Mouse (Mus musculus) gastrocnemius, postnatal 14 days (tissue): ENCODE results near the gene Asic2. TPM values are rescaled to one million over a fixed set of nuclear protein-coding genes. Genes with fewer than 3 reads are reported as not detected.

Experiments
- DNase-seq: peaks from one replicate; pipeline ENCODE4 v3.0.0; 2021; ENCODE audit warnings: mixed read lengths
- intact Hi-C: fragments of 180-260 bp; cut with DNase I; formaldehyde crosslinking; loops from one replicate; pipeline ENCODE4 v1.15.1; 2025; ENCODE audit warnings: low total_unique reads
- total RNA-seq, 2 experiments: library from RNA; stranded (reverse); gene quantifications; 2 replicates each; pipeline ENCODE4 v1.2.3; 2021

Asic2 gene
- total RNA-seq, 2 experiments from 2014 or later, result 0.06 TPM; not detected in 1

- no peak for DNase-seq
- intact Hi-C loops, result no loop called here
Observed at GRCm38 (mm10) chr11:81498990-81499389, 469.3 kb downstream of the Asic2 start.

GRCm38 (mm10) chr11:81497652-81498391 lies 470.4 kb downstream of the Asic2 start:
- intact Hi-C loops, result no loop called here
- no peak for DNase-seq

- intact Hi-C loops, result no loop called here
- no peak for DNase-seq
Observed at GRCm38 (mm10) chr11:81496446-81496845, 471.8 kb downstream of the Asic2 start.

- intact Hi-C loops, result no loop called here
- DNase-seq, result no peak
Observed at GRCm38 (mm10) chr11:81492351-81492750, 475.9 kb downstream of the Asic2 start.

DNA sequence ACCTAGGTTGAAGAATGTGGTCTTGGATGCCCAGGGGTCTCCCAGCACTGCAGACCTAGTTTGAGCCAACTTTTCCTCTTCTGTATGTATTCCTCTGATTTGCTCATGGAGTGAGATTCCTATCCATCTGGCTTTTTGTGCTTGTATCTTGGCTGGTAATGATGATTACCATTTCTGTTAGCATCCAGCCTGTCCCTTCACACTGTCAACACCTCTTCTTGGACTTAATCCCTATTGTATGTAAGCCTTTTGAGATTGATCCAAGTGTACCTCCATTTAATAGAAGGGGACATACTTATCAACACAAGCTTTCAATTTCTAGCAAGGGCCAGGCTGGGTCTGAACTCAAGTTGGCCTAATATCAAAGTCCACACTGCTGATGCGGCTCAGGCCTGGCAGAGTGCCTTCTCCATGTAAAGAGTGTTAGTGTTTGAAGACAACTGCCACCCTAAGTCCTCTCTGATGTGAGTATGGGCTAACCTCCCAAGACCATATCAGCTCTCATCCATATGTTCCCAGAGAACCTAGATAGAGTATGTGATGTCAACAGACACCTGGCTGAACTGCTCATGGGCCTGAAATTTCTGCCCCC lies 479.0 kb downstream of the Asic2 start:
- intact Hi-C loops, result no loop called here
- no peak for DNase-seq

DNA sequence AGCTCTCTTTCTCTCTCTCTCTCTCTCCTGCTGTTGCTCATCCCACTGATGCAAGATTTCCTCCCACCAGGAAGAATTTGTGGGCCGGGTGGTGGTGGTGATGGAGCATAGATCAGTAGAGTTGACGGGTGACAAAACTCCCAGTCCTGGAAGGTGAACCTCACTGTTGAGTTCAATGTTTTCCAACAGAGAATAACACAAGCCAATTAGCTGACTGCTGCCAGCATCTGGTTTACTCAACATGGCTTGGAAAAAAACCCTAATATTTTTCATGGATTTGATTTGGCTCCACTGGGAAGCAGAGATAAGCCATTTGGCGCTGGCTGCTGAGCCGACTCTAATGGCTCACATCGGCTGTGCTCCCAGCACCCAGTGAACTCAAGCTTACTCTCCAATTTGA lies 479.6 kb downstream of the Asic2 start:
- intact Hi-C loops, result no loop called here
- DNase-seq, result no peak

GRCm38 (mm10) chr11:81486265-81486940 lies 481.9 kb downstream of the Asic2 start:
- DNase-seq, result no peak
- intact Hi-C loops, result no loop called here

DNA sequence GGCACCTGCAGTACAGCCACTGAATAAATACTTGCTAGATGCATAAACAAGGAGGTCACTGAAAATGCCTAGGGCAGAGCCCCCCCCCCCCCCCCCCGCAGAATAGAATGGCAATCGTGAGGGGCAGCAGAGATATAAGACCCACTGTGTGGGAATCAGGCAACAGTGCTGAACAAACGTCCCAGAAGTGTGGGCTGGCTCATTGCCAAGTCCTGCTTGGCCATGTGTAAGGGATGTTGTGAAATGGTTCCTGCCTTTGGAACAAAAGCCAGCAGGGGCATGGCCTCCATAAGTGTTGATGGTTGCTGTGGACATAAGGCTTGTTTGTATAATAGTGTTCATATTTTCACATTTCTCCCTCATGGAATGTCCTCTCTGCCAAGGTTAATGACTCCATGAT lies 487.1 kb downstream of the Asic2 start:
- no peak for DNase-seq
- intact Hi-C loops, result no loop called here

- intact Hi-C loops, result no loop called here
- no peak for DNase-seq
Observed at GRCm38 (mm10) chr11:81476231-81476630, 492.0 kb downstream of the Asic2 start.

GRCm38 (mm10) chr11:81474121-81474520 lies 494.1 kb downstream of the Asic2 start:
- DNase-seq, result no peak
- intact Hi-C loops, result no loop called here

DNA sequence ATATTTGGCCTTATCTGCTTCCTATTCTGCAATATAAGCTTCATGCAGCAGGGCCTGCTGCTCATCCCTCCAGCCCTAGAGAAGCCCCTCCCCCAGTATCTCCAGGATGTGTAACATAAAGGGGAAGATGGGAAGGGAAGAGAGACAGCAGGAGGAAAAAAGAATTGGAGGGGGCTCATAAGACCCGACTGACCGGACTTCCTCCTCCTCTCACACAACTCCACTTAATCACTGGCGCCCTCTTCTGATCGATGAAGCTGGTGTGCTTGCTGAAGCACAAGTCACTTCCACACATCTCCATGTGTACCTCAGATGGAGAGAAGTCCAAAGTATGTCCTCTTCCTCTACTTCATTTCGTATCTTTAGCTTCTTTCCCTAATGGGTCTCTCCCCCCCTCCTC lies 506.1 kb downstream of the Asic2 start:
- intact Hi-C loops, result no loop called here
- DNase-seq, result no peak

- no peak for DNase-seq
- intact Hi-C loops, result no loop called here
Observed at GRCm38 (mm10) chr11:81461748-81462147, 506.5 kb downstream of the Asic2 start.

DNA sequence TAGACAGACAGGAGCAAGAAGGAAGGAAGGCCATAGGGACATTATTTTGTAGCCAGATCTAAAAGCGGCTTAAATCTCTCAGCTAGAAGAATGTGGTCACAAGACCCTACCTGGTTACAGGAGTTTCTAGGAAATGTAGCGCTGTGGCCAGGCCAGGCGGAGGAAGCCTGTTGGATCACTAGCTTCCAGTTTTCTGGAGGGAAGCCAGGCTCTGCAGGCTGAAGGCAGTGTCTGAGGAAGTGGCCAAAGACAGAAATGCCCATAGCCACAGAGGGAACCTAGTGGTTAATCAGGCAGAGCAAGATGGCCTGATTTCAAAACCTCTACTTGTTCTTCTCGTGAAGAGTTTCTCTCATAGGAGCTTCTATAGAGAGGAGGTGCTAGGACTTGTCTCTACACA lies 513.3 kb downstream of the Asic2 start:
- no peak for DNase-seq
- intact Hi-C loops, result no loop called here

DNA sequence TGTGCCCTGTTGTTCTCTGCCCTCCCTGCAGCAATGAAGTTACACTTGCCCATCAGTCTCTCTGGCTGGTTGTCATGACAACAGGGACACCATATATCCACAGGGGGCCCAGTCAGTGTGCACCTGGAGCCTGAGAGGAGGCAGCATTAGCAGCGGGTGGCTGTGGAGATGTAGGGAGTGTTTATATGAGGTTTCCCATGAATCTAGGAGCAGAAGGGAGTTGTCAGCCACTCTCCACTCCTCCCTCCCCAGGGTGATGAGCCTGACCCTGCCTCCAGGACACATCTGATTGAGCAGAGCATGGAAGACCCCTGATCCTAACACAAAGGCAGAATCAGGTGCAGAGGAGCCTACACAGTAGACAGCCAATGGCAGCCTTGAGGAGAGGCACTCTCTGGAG lies 514.1 kb downstream of the Asic2 start:
- DNase-seq, result no peak
- intact Hi-C loops, result no loop called here

DNA sequence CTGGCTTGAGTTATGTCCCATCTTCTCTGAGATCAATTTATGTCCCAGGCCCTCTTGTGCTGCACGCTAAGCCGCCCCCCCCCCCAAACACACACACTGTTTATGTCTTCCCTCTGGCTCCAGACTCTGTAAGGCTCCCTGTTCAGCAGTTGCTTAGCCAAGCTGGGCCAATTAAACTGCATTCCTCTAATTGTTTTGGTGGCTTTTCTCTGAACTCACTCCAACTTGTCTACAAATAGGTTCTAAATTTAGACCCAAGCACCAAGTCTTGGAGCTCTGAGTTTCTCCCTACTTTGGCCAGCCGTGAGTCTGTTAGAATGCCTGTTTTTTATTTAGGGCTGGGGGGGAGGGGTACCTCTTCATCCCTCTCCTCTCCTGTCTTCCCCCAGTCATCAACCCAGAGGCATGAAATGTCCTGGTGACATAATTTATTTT lies 519.0 kb downstream of the Asic2 start:
- DNase-seq, result no peak

DNA sequence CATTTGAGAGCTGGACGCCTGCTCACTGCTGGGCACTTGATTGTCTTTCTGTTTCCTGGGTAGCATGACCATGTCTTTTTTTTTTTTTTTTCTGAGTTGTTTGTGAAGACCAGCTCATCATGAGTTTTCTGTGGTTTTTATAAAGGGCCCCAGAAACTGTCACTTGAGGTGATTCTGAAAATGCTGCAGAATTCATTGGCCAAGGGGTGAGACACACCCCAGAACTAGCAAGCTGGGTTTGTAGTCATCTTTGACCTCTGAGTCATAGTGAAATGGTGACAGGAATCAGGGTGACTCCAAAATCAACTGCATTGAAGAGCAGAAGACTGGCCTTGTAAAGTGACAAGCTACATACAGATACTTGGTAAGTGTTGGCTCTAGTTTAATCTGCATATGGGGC lies 521.9 kb downstream of the Asic2 start:
- no peak for DNase-seq
- intact Hi-C loops, result no loop called here

More for the DNA sequence above, 519.0 kb downstream of the Asic2 start:
- intact Hi-C loops, result no loop called here

DNA sequence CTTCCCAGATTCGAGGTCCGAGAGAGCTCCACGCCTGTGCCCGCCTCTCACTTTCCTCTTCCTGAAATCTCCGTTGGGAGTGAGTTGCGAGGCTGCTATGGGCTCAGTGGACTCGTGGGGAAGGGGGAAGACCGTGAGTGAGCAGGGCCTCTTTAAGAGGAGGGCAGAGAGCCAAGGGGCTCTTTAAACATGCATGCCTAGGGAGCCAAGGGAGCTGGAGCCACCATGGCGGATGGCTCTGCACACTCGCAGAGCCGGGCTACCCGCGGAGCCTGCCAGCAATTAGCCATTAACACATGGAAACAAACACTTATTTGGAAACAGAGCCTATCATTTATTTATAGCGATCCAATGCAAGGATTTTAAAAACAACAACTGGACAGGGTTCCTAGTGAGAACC lies 541.4 kb downstream of the Asic2 start:
- no peak for DNase-seq
- intact Hi-C loops, result no loop called here

DNA sequence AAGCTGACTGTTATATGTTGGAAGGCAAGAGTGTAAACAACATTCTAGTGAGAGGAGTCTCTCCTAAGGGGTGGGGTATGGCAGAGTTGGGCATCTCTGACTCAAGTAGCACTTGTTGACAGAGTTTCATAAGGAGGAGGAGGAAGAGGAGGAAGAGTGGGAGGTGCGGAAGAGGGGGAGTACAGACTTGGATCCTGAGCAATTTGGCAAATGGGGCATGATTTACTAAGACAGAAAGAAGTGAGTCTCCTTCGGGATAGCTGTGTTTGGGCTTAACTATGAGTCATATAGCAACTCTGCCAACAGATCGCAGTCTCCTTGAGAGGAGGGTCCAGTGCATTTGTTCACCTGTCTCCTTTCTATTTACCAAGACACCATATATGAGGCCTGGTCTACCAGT lies 549.1 kb downstream of the Asic2 start:
- DNase-seq, result no peak

DNA sequence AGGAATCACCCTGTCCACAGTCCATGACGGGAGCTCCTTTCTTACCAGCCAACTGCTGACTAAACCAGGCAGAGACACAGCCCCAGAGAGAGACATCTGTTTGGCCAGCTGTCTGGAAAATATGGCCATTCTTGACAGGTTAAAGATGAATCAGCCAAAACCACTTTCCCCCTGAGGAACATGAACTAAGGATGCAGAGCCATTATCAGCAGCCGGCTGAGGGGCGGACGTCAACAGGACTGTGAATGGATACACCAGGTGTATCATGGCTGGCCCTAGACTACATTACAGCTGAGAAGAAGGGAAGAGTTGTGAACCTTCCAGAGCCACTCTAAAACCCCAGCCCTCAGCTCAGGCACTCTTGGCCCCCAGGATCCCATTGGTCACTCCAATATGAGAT lies 550.2 kb downstream of the Asic2 start:
- intact Hi-C loops, result no loop called here
- DNase-seq, result no peak

More for the DNA sequence above, 549.1 kb downstream of the Asic2 start:
- intact Hi-C loops, result no loop called here

- intact Hi-C loops, result no loop called here
- DNase-seq, result no peak
Observed at GRCm38 (mm10) chr11:81416319-81416718, 551.9 kb downstream of the Asic2 start.

DNA sequence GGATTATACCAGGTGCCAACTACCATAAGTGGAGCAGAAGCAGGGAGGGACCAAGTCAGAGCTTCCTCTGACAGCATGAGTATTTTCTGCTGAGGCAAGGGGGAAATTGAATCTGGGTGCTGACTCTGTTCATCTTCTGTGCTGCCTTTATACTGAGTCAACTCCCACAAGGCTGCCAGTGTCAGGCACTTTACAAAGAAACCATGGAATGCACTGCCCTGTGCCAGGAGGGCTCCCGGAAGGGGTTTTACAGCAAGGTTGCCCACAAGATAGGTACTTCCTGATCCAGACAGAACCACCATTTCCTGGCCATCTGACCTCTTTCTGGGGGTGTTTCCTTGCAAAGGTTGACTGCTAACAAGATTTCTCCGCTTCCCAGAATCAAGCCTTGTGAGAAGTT lies 553.7 kb downstream of the Asic2 start:
- no peak for DNase-seq
- intact Hi-C loops, result no loop called here
